Mouse (Mus musculus): ENCODE measurements around the gene Tsen2.

Tsen2 gene

GRCm38 (mm10) chr6:115595667-115596066 lies 51.2 kb downstream of the Tsen2 start:
- DNase-seq (ENCODE audit: low read depth, low spot score), result no peak

- DNase-seq (ENCODE audit: low read depth, low spot score), result no peak
Measured at GRCm38 (mm10) chr6:115601322-115601714, 56.9 kb downstream of the Tsen2 start.

DNA sequence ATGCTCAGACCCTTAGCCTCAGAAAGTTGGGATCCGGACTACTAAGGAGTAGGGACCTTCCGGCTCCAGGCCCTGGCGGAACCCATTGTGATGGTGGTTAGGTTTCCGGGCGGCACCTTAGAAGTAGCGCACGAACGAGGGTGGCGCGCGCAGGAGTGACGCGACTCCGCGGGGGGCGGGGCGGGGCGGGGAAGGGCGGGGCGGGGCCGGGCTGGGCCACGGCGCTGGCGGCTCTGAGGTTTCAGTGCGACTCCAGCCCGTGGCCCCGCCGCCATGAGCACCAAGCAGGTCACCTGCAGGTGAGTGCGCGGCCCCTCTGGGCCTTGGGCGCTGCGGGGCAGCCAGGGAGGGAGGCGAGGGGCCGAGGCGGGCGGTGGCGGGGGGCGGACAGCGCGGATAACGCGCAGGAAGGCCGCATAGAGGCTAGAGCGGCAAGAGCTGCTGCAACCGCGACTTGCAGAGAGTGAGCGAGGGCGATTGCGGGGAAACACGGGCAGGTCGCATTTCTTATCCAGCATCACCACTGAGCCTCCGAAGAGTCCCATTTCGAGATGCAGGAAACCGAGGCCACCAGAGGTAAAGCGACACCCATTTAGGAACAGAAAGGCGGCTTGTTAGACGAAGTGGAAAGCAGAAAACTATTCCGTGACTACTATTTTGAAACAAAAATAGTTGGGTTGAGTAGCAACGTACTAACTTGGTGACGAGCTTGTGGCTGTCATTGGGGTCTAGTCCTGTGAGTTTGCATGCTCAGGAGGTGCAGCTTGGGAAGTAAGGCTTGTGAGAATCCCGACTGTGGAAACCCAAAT lies 57.5 kb downstream of the Tsen2 start, which contains the start of gene Mkrn2:
TSS of gene Mkrn2 (plus strand) at position 188 of the 809 bp plus-strand sequence.
- DNase-seq (ENCODE audit: low read depth, low spot score), result peak; percentile 90

DNA sequence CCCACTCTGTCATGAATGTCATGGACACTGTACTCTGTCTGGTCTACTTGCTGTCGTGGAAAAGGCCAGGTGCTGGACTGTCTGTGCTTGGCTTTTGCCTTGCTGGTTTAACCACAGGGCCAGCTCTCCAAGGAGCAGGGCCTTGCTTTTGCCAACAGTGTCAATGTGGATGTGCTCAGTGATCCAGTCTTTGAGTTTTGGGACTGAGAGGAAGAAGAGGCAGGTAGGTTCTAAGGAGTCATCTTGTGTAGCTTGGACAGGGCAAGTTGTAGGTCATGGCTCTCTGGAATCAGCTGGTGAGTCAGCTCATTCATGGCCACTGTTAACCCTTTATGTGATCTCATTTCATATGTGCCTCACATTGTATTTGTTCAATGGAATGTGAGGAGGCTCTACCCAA lies 62.0 kb downstream of the Tsen2 start:
- no peak for DNase-seq (ENCODE audit: low read depth, low spot score)

DNA sequence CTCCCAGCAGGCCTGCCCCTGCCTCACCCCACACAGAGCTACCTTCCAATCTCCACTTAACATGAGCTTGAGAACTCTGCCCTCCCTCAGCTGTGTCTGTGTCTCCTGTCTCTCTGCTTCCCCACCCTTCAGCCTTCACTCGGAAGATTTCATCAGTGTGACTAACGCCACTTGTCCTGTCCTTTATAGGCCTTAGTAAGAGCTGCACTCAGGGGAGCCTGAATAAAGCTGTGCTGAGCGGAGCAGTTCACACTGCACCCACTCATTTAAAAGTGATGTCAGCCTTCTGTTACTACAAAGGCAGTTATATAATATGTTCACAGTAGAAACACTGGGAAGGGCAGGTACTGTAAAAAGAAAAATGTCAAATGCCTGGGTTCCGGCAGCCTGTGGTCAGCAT lies 63.0 kb downstream of the Tsen2 start:
- no peak for DNase-seq (ENCODE audit: low read depth, low spot score)

DNA sequence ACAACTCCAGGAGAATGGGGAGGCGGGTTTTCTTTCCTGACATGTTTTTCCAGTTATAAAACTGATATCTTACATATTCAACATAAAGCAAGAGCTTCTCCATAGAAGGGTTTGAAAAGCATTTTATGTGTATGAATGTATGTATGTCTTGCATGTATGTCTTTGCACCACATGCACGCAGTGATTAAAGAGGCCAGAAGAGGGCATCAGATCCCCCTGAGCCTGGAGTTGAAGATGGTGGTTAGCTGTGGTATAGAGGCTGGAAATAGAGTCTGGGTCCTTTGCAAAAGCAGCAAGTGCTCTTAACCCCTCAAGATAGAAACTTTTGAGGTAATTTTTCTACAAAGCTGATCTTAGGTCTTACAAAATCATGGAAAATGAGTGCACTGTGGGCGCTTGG lies 64.7 kb downstream of the Tsen2 start:
- peak; percentile 49 for DNase-seq (ENCODE audit: low read depth, low spot score)

- DNase-seq (ENCODE audit: low read depth, low spot score), result no peak
Measured at GRCm38 (mm10) chr6:115610301-115610700, 65.8 kb downstream of the Tsen2 start.

GRCm38 (mm10) chr6:115613793-115614192 lies 69.3 kb downstream of the Tsen2 start:
- no peak for DNase-seq (ENCODE audit: low read depth, low spot score)

- no peak for DNase-seq (ENCODE audit: low read depth, low spot score)
Measured at GRCm38 (mm10) chr6:115615983-115616382, 71.5 kb downstream of the Tsen2 start.

DNA sequence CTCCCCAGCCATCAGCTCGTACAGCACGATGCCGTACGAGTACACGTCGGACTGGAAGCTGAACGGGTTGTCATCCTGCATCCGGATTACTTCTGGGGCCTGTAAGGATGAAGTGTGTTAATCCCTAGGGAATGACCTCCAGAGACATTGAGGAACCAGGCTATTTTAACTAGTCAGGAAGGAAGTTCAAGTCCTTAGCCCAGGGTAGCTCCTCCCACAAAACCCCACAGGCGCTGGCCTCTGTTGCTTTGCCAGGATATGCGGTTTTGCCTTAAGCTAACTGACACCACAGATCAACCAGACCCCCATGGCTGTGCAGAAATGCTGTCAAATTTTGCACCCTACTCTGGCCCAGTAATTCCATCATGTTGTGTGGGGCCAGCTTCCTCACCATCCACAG lies 75.4 kb downstream of the Tsen2 start:
- DNase-seq (ENCODE audit: low read depth, low spot score), result no peak

DNA sequence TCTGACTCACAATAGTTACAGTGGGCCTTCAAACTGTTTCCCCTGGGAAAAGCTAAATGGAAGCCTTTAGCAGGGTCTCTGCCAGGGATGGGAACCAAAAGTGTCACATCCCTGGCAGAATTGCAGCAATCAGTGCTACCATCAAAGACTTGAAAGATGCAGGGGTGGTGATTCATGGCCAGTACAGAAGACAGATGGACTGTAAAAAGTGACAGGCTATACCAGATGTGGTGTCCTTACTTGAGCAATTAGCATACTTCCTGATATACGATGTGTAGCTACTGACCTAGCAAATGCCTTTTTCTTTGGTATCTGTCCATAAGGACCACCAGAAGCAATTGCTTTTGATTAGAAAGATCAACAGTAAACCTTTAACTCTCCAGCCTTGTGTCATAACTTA lies 76.5 kb downstream of the Tsen2 start:
- DNase-seq (ENCODE audit: low read depth, low spot score), result no peak

- no peak for DNase-seq (ENCODE audit: low read depth, low spot score)
Measured at GRCm38 (mm10) chr6:115626121-115626520, 81.7 kb downstream of the Tsen2 start.

All from A20 (cell line).